Mouse (Mus musculus) urinary bladder, postnatal 0 days (tissue): Measurements from ENCODE around the gene Hmgb2. TPM values are rescaled to one million over a fixed set of nuclear protein-coding genes. Genes with fewer than 3 reads are reported as not detected.

Source experiments
- polyA plus RNA-seq: library from polyadenylated mRNA; unstranded; fragments of >200 nt; fragmentation: Nextera tagmentation; extraction: Ambion mirVana; gene quantifications from 2 replicates; pipeline ENCODE4 v1.2.1, GENCODE M21; 2015

The Hmgb2 gene
- 96.0 and 153 TPM in 2 replicates for polyA plus RNA-seq

GRCm38 (mm10) chr8:57511316-57512118, at the start of gene Hmgb2:
Hmgb2 (plus strand) TSS chr8:57511907.

GRCm38 (mm10) chr8:57487441-57488155, 24.1 kb upstream of the Hmgb2 start, which contains the start of gene Sap30:
Sap30 (minus strand) TSS chr8:57487860.

Other genes with a start within 250 kb of the Hmgb2 start
- 14.9 and 17.1 TPM in 2 replicates for gene Hand2, start 190.9 kb upstream of the Hmgb2 start, polyA plus RNA-seq
- gene Scrg1, start 56.0 kb upstream of the Hmgb2 start, polyA plus RNA-seq, result 0.31 and 0.40 TPM in 2 replicates
- 20.3 and 23.0 TPM in 2 replicates for gene Sap30, start 24.0 kb upstream of the Hmgb2 start, polyA plus RNA-seq
- gene Galnt7, start 141.1 kb downstream of the Hmgb2 start, polyA plus RNA-seq, result 7.7 and 7.9 TPM in 2 replicates